Mouse (Mus musculus) brain, embryonic 18.5 days (tissue): ENCODE results near the gene Tuba3b.

Experiments used
- DNase-seq: peaks from one replicate; pipeline ENCODE4 v3.0.0-alpha.2; 2012; ENCODE audit warnings: low read depth, low spot score

Tuba3b gene

DNA sequence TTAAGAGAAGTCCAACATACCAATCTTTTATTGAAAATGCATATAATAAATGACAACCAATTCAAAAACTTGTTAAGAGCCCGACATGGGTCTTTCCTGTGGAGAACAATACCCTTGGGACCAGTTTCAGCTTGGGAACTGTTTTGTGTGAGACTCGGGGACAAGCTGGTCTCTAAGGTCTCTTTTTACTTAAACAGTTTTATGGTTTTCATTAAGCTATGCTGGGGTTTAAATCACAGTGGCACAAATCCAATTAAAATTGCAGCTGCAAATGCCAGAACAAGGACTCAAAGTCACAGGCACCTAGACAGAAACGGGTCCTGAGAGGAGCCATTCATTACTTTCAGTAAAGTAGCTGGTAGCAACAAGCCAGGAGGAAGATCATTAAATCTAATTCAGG lies 10.4 kb upstream of the Tuba3b start:
- DNase-seq, result no peak

DNA sequence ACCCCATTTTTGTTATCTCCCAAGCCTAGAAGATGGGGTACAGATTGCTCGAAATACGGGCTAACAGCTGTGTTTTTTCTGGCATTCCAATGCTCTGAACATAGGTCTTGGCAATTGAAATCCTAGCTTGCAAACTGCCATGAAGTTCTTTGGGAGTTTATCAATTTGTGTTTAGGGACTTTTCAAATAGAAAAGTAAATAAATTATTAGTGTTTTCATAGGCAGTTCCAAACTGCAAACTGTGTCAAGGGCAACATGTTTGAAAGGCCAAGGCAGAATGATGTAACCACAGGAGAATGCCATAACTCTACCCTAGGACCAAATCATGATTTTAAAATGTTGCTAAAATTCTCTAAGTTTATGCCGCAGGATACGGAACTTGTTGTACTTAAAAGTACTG lies 7.8 kb upstream of the Tuba3b start:
- DNase-seq, result no peak

DNA sequence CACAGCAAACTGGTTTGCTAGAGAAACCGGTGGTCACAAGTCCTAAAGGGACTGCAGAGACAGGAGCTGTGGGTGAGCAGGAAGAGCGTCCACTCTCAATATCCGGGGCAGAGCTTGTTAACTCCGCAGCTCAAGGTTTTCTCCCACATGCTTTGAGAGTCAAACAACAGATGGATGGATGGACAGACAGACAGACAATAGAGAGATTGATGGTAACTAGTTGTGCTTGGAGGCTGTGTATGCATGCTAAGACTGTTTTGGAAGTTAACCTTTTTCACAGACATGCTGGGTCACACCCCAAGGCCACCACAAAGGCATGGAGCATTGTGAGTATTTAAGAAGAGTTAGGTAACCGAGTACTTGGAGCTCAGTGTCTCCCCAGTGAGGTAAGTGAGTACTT lies 6.9 kb upstream of the Tuba3b start:
- no peak for DNase-seq

DNA sequence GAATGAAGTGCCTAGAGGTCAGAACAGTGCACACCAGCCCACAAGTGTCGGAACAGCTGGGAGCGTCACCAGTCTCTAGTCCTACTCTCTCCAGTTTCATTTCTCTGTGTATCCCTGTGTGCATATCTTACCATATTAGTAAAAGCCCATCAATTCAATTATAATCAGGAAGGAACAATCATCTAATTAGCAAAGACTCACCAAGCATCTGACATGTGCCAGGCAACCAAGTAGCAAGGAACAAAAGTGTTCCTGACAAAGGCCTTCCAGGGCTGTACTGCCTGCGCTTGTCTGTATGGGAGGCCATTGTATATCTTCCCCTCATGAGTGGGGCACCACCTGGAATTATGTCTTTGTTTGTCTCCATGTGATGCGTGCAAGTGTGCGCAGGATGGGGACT lies 4.7 kb upstream of the Tuba3b start:
- no peak for DNase-seq

DNA sequence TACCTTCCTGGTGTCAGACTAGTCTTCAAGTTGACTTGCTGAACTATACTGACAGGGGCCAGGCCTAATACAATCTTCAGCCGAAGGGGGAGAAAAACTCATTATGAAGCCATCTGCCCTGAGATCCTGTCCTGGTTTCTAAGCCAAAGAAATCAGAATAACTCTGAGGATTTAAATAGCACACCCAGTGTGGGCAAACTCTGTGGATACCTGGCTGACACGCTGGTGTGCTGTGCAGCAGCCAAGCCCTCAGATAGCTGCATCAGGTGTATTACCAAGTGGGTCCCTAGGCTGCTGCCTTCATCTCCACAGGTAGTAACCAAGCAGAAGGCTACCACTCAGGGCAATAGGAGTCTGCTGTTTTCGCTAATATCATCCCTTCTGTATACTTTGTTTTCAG lies 2.9 kb upstream of the Tuba3b start:
- no peak for DNase-seq

DNA sequence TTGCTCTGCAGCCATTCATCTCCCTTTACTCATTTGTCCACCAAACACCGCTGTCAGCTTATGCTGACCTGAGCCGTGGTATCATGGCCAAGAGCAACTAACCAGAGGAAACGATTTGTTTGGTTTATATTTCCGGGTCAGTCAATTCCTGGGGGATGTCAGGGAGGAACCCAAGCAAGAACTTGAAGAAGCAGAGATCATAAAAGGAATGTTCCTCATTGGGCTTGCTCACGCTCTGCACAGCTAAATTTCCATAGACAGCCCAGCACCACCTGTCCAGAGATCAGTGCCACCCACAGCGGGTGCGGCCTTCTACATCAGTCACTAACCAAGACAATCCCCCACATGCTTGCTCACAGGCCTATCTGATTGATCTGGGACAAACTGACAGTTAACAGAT lies 1.3 kb upstream of the Tuba3b start, which contains the start of gene Lmntd1:
Gene Lmntd1 (minus strand): TSS at position 101 of the 400 bp plus-strand sequence.
- no peak for DNase-seq

DNA sequence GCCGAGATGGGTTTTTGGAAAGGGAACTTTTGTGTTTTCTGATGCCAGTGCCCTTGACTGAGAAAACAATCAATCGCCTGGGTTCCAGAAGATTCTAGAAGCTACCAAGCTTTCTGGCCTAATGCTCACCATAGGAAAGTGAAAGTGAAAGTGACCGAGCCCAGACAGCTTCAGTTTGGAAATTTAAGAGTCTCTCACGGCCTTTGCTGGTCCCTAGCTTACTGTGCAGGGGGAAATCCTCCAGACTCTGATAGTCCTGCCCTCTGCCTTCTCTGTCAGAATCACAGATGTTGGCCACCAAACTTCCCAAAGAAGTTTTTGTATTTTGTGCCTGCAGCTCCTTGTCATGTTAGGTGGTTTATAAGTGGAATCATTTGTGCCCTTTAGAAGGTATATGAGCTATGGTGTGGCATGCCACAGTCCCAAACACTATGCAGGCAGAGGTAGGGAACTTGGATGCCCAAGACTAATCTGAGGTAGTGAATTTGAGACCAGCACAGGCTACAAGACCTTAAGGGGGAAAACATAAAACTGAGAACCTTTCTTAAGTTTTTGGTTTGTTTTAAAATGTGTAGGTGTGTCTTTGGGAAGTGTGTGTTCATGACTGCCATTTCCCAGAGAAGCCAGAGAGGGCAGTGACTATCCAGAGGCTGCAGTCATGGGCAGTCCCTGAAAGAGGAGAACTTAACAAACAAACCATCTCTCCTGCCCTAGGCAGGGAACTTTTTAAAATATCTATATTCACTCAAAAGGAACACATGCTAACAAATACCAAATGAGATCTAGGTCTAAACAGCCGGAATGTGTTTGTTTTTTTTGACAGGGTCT lies 1.1 kb downstream of the Tuba3b start:
- DNase-seq, result no peak

DNA sequence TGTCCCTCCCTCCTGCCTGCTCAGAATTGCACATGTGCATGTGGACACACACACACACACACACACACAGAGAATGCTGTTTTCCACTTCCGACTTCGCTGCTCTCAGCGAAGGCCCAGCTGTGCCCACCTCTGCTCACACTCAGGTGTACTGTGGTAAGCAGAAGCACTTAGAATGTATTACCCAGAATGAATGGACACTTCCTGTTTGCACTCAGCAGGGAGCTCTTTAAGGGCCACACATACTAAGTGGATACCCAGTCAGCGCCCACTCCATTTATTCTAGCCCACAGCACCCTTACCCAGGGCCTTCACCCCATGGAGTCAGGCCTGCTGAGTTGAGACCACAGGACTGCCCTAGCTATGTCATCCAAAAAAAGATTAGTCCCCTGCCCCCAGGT lies 7.6 kb downstream of the Tuba3b start:
- DNase-seq, result no peak

DNA sequence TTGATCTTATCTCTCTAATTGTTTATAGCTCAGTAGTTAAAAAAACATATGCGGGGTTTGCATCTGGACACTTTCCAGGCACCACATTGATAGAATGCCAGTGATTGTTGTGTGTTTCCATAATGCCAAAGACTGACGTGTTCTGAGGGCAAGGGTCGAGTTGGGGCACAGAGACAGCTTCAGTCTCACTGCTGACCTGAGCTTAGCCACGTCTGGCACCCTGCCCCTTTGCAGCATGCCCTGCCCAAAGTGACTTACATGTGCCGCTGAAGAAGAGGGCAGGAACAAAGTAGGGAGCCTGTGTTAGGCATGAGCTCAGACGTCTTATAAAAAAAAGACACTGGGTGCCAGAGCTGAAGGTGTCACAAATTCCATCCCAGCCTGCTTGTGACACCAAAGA lies 14.7 kb downstream of the Tuba3b start:
- DNase-seq, result no peak

DNA sequence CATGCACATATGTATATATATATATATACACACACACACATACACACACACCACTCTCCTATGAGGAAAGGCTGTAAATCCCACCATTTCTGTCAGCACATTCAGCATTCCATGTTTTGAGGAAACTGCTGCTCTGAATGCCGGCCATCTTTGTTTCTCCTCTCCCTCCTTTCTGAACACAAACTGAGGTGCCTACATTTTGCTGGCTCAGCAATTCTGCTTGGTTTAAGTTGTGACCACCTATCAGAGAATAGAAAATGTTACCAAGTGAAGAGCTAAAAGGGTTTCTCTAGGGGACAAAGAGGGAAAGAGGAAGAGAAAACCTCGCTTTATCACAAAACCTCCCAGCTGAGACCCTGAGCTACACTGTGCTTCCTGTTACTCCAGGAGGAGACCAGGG lies 18.9 kb downstream of the Tuba3b start:
- no peak for DNase-seq

DNA sequence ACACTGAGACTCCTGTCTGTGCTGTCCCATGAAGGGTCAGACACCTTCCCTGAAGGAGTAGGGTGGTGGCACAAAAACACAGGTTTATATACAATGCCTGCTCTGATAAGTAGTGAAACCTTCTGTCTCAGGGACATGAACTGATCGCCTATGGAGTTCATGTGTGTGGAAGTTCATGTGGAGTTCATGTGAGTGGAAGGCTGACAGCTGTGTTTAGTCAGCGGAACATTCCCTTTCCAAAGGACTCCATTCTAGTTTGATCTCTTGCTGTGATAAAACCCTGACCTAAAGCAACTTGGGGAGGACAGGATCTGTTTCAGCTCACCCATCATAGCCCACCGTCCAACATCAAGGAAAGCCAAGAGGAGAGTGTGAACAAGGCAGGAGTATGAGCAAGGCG lies 21.1 kb downstream of the Tuba3b start:
- DNase-seq, result no peak

DNA sequence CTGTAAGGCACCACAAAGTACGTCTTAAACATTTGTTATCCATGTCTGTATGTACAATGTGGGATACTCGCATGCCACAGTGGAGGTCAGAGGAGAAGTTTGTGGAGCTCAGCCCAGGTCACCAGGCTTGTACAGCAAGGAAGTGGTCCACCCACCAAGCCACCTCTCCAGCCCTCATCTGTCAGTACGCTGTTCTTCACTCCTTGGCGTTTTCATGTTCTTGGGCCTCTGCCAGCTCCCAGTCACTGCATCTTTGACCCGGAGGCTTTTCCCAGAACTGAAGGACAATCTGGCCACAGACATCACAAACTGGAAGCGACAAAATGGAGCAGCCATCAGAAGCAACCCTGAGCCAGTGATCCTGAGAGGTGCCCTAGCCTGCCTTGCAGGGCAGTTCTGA lies 22.7 kb downstream of the Tuba3b start:
- DNase-seq, result no peak

DNA sequence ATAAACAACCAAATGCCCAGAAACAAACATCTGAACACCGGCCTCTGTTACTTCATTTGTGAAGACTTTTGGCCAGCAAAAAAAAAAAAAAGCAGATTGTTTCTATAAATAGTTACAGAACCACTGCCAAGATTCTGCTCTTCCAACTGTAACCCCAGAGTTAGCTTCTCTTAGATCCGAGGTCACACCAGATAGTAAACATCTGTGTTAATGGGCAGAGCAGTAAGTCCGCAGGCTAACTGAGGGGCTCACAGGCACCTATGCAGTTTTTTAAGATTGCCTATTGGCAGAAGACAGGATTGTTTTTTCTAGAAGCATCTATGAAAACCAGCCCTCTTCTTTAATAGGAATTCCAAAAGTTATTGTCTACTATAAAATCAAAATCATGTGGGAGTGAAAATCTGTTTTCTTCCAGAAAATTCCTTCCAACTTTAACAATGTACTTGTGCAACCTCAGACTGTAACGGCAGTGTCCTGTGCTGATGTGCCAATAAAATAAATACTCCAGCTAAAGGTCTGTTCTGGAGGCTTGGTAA lies 25.5 kb downstream of the Tuba3b start:
- no peak for DNase-seq

DNA sequence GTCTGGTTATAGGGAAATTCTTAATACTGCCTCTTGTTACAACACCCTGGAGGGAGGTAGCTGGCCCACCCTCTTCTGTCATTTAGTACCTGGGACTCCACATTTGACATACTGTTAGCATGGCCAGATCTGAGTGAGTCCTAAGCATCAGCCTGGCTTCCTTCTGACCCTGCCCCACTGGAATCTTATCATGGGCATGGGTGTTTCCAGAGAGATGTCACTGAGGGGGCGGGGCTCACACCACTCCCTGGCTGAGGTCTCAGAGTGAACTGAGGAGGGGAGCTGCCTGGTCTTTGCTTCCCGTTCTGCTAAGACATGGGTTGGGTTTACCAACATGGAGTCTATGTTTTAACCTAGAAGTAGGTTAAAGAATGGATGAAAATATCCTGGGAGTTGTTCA lies 36.4 kb downstream of the Tuba3b start:
- no peak for DNase-seq

DNA sequence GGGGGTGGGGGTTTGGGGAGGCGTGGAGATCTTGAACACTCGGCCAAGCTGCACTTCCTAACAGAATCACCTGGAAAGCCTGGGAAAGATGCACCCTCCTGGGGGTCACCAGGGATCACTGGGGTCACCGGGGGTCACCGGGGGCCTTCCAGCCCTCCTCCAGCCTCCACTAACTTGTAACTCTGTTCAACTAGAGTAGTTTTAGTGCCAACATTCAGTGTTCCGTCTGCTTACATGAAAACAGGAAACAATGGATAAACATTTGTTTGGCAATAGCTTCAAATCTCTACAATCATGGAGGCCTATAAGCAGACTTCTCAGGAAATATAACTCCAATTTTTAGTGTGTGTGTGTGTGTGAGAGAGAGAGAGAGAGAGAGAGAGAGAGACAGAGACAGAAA lies 37.4 kb downstream of the Tuba3b start:
- no peak for DNase-seq

DNA sequence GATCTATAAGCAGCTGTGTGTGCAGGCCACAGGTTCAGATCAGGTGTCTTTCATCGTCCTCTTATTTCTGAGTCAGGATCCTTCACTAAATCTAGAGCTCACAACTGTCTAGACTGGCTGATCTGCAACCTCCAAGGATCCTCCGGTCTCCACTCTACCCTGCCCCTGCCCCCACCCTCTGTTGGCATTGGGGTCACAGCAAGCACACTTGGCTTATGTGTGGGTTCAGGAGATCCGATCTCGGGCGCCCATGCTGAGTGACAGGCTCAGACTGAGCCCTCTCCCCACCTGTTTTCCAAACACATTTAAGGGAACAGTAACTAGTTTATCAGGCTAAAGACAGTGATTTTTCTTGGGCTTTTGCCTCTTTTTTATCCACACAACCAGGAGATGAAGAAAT lies 38.1 kb downstream of the Tuba3b start:
- no peak for DNase-seq

DNA sequence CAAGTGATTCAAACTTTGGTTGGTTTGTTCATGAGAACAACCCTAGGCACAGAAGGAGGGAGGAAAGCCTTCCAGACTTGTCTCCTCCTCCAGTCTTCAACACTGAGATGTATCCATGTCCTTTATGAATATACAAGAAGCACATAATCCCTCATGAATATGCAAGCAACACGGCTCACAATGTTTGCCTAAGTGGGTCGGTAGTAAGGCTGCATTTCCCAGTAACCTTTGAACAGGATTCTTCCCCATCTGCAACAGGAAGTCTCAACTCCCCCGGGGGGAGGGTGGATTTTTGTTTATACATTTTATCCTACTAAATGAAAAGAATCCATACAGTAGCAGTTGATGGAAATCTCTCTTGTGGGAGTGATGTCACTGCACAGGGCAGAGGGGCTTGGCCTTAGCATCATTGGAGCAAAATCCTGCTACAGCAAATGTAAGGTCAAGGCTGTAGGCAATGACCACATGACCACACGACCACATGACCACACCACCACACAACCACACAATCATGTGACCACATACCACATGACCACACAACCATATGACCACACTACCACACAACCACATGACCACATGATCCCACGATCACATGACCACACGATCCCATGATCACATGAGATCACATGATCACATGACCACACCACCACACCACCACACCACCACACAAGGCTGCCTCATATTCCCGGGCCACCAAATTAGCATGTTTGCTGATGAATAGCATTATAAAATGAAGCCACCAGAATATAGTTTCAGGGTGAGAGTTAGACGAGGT lies 38.7 kb downstream of the Tuba3b start:
- no peak for DNase-seq

DNA sequence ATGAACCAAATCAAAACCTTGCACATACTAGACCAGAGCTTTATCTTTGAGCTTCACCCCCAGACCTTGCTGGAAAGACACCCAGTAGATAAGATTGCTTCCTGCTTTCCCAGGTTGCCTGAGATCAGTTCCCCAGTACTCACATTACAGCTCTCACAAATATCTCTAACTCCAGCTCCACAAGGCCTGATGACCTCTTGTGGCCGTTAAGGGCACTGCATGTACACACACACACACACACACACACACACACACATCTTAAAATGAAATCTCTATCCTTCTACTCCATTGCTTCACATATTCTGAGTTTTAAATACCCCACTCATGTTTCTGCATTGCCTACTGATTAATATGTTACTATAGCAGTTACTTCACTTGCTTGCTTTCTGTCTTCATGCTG lies 40.1 kb downstream of the Tuba3b start:
- no peak for DNase-seq

DNA sequence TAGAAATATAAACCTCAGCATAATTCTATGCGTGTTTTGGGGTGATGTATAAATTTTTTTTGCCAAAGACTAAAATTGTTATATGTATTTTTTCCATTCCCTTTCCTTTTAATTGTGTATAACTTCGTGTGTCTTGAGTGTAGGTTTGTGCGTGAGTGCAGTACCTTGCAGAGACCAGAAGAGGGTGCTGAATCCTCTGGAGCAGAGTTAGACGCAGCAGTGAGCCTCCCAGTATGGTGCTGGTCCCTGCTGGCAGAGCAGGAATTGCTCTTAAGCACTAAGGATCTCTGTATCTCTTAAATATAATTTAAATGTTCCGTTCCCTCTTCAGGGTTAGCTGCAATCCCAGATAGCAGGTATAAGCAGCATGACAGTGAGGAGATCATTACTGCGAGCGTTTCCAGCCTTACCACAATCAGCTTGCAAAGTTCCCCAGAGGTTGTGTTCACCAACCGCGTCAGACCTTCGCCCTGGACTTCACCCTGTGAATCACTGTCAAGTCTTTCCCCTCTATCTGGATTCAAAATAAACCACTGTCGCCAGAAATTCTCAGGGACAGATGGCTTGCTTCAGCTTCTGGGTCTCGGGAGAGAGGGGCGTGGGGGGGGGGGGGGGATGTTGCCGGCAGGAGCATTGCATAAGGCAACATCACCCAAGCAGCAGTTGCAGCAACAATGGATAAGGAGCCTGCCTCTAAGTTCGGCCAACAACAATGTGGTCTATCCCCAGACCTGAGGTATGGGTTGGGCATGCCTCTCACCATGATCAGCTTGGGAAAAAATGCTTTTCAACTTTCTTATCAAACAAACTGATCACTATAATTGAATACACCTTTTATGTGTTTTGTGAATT lies 41.4 kb downstream of the Tuba3b start:
- no peak for DNase-seq

DNA sequence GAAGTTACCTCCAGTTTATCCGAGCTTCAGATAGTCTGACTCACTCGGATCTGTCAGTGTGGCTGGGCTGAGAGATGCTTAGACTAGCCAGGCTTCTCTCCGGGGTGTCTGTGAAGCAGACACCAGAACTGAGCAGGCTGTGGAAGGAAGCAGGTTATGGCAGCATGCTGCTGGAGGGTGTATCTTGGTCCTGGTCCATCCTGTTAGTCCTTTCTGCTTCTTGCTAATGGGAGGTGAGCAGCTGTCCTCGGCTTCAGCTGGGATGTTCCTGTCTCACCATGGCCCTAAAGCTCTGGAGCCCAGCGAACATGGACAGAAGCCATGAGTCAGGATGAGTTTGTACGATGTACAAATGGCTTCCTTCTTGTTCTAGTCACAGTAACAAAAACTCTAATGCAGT lies 43.6 kb downstream of the Tuba3b start:
- no peak for DNase-seq

DNA sequence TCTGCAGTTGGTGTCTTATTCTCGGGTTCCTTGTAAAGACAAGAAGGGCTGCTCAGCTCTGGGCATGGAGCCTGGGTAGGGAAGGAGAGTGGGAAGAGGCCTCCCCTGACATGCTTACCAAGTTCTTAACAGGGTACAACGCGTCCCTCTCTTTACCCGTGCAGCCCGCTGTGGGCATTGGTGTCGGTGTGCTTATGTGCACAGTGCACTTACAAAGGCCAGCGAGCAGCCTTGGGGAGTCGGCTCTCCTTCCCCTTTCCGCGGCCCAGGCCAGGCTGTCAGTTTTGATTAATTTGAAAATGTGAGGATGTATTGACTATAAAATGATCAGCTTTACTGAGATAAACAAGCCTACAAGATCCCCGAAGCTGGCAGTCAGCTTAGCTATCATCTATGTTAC lies 45.4 kb downstream of the Tuba3b start:
- no peak for DNase-seq

DNA sequence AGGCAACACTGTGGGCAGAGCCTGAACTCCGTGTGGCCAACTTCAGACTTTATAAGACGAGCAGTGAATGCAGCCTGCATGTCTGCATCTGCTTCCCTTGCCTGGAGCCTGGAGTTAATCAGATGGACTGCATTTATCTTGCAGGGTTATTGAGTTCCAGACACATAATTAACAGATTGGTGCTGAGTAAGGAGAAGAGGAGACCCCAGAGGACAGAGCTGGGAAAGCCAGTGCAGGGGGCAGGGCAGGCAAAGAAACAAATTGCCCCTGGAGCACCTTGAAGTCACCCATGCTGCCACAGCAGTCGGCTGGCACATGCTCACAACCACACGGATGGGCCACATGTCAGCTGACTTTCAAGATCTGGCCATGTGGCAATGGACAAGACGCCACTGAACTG lies 48.7 kb downstream of the Tuba3b start:
- DNase-seq, result no peak
